Mouse (Mus musculus) E14TG2a.4 (cell line): ENCODE data around the gene Slc24a2.

Source experiments
- CTCF ChIP-seq: conservative IDR thresholded peaks from 2 replicates; pipeline ENCODE4 v1.5.1; 2014; ENCODE audit warnings: low read length
- NANOG ChIP-seq: IDR thresholded peaks from 2 replicates; pipeline ENCODE4 v1.6.1; 2014; ENCODE audit warnings: borderline replicate concordance, low read length, mixed read lengths
- POU5F1 ChIP-seq: IDR thresholded peaks from 2 replicates; pipeline ENCODE4 v1.6.1; 2014; ENCODE audit warnings: low read length, borderline replicate concordance

GRCm38 (mm10) chr4:86936217-86936616 lies 294.1 kb downstream of the Slc24a2 start:
- TF ChIP-seq CTCF (no peak), NANOG (no peak), POU5F1 (no peak)
